Mouse (Mus musculus) gastrocnemius, postnatal 10 days (tissue): ENCODE results near the gene Pax9. TPM values are rescaled to one million over a fixed set of nuclear protein-coding genes. Genes with fewer than 3 reads are reported as not detected.

Experiments
- DNase-seq: peaks from one replicate; pipeline ENCODE4 v3.0.0; 2021; ENCODE audit warnings: mixed read lengths
- long read RNA-seq, 2 experiments: library from polyadenylated mRNA; stranded (forward); transcript quantifications; one replicate each; pipeline ENCODE4 v2.0.0; 2021
- total RNA-seq, 2 experiments: library from RNA; stranded (reverse); gene quantifications; 2 replicates each; pipeline ENCODE4 v1.2.3; 2021

Gene Pax9
- under 1 TPM; 0.07 to 0.20 TPM for total RNA-seq
- long read RNA-seq, experiment 1, result 0 reads
- long read RNA-seq, experiment 2, result 0 reads

- DNase-seq, result no peak
Observed at GRCm38 (mm10) chr12:56691427-56692079, at the start of gene Pax9. TSS of gene Pax9 (plus strand) at chr12:56691767.

GRCm38 (mm10) chr12:56669451-56670122 is 22.0 kb upstream of the Pax9 start:
- DNase-seq, result no peak

GRCm38 (mm10) chr12:56670795-56671194 is 20.8 kb upstream of the Pax9 start:
- no peak for DNase-seq

- DNase-seq, result no peak
Observed at GRCm38 (mm10) chr12:56674726-56675125, 16.8 kb upstream of the Pax9 start.

- DNase-seq, result no peak
Observed at GRCm38 (mm10) chr12:56677620-56678019, 13.9 kb upstream of the Pax9 start.

GRCm38 (mm10) chr12:56681096-56681811 is 10.3 kb upstream of the Pax9 start:
- peak; percentile 31 for DNase-seq

- no peak for DNase-seq
Observed at GRCm38 (mm10) chr12:56687640-56688481, 3.7 kb upstream of the Pax9 start.

GRCm38 (mm10) chr12:56688482-56688840 is 3.1 kb upstream of the Pax9 start:
- no peak for DNase-seq

GRCm38 (mm10) chr12:56688920-56689319 is 2.6 kb upstream of the Pax9 start:
- no peak for DNase-seq

GRCm38 (mm10) chr12:56689331-56689730 is 2.2 kb upstream of the Pax9 start:
- DNase-seq, result no peak

- peak; percentile 46 for DNase-seq
Observed at GRCm38 (mm10) chr12:56689736-56690135, 1.8 kb upstream of the Pax9 start.

GRCm38 (mm10) chr12:56690366-56690765 is 1.2 kb upstream of the Pax9 start:
- no peak for DNase-seq

- no peak for DNase-seq
Observed at GRCm38 (mm10) chr12:56691001-56691400, 566 bp upstream of the Pax9 start.

GRCm38 (mm10) chr12:56692536-56692935 is 969 bp downstream of the Pax9 start:
- no peak for DNase-seq

GRCm38 (mm10) chr12:56693411-56694098 is 2.0 kb downstream of the Pax9 start:
- no peak for DNase-seq

- DNase-seq, result no peak
Observed at GRCm38 (mm10) chr12:56694361-56694760, 2.8 kb downstream of the Pax9 start.

GRCm38 (mm10) chr12:56694936-56695335 is 3.4 kb downstream of the Pax9 start:
- no peak for DNase-seq

GRCm38 (mm10) chr12:56695358-56696173 is 4.0 kb downstream of the Pax9 start:
- DNase-seq, result peak; percentile 70

- DNase-seq, result no peak
Observed at GRCm38 (mm10) chr12:56696174-56697010, 4.8 kb downstream of the Pax9 start.
